Mouse (Mus musculus): ENCODE measurements around the gene Exoc2. TPM values are rescaled to one million over a fixed set of nuclear protein-coding genes. Genes with fewer than 3 reads are reported as not detected.

Gene Exoc2
- total and polyA plus RNA-seq, 3 experiments, result 22.1 to 26.0 TPM; not detected in 1

DNA sequence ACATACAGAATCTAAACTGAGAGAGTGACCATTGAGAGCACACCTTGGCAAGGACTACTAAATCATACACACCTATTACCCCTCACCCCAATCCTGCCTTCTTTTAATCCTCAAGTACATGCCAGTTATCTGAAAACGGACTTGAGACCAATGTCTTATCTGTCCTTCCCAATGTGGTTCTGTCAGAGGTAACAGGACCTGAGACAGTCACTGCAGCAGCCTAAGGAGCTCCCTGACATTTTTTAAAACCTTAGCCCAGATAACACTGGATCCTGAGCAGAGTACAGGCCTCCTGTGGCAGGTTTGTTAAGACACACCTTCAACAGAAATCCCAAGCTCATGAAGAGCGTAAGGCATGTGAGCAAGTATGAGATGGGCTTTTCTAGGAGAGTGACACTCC is 44.8 kb downstream of the Exoc2 start:
- H3K36me3 ChIP-seq (ENCODE audit: control insufficient read depth in 1 of 2, insufficient read depth in 2 of 2, low read length in 2 of 2), result peaks cover 9 to 14% of the 10 kb centered on the region in 2 experiments
- no peak overlapping the region for H3K9ac ChIP-seq (ENCODE audit: control insufficient read depth, low read depth, low read length, poor library complexity, severe bottlenecking)
- no peak for TF ChIP-seq GABPA (IDR thresholded peaks at IDR 0.05; ENCODE audit: low read depth, low read length)
- 0 out of 2 replicates have a peak, but pooled peaks have one; percentile 11 for TF ChIP-seq TCF12 (IDR thresholded peaks at IDR 0.05; ENCODE audit: low read depth, low read length)
- TF ChIP-seq ZKSCAN1 (IDR thresholded peaks at IDR 0.05; ENCODE audit: low read depth, low read length), result no peak
- TF ChIP-seq EP300 (IDR thresholded peaks at IDR 0.05; ENCODE audit: low read depth in 1 of 2, low read length in 2 of 2), result peak in 1 of 2 experiments; percentile 52; a peak in 1 of 4 replicates
- H3K9me3 ChIP-seq (replicated peaks; ENCODE audit: insufficient read depth, low read length), result no peaks in the 10 kb centered on the region
- H3K4me3 ChIP-seq (ENCODE audit: control insufficient read depth in 1 of 2, insufficient read depth in 1 of 2, low read depth in 2 of 2, low read length in 2 of 2), result no peak overlapping the region
- no peak overlapping the region for H3K27ac ChIP-seq (ENCODE audit: control insufficient read depth, low read depth, low read length)
- H3K27me3 ChIP-seq (ENCODE audit: control insufficient read depth in 1 of 2, insufficient read depth in 2 of 2, low read length in 2 of 2), result no peaks in the 10 kb centered on the region
- no peaks in the 10 kb centered on the region; a peak in 1 of 4 replicates for H3K4me1 ChIP-seq (ENCODE audit: control insufficient read depth in 1 of 2, insufficient read depth in 2 of 2, low read length in 2 of 2)
- peak; percentile 10 for DNase-seq (ENCODE audit: low read depth, low spot score)
- H3K79me2 ChIP-seq (ENCODE audit: control insufficient read depth, insufficient read depth, low read length, poor library complexity), result no peaks in the 10 kb centered on the region

DNA sequence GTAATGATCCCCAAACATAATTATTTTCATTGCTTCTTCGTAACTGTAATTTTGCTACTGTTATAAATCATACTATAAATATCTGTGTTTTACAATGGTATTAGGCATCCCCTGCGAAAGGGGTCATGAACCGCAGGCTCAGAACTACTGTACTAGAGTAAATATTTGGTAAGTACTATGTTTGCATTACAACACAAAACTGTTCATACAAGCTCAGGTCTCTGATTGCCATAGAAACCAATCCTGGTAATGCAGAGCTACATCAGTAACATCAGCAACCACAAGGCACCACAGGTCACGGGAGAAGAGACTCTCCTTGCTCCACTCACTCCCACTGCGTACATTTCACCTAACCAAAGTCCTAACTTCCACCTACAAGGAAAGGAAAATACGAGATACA is 49.6 kb downstream of the Exoc2 start:
- no peak for TF ChIP-seq JUND (IDR thresholded peaks at IDR 0.05; ENCODE audit: low read depth, low read length)
- TF ChIP-seq E2F4 (IDR thresholded peaks at IDR 0.05; ENCODE audit: borderline replicate concordance, low read depth, low read length), result no peak
- no peak for TF ChIP-seq ZKSCAN1 (IDR thresholded peaks at IDR 0.05; ENCODE audit: low read depth, low read length)
- no peak for TF ChIP-seq UBTF (IDR thresholded peaks at IDR 0.05; ENCODE audit: borderline replicate concordance, insufficient read depth, low read depth, low read length)
- no peak for TF ChIP-seq SMC3 (IDR thresholded peaks at IDR 0.05; ENCODE audit: low read depth, low read length)
- no peak for TF ChIP-seq NRF1 (IDR thresholded peaks at IDR 0.05; ENCODE audit: insufficient read depth, low read depth, low read length, poor library complexity, severe bottlenecking)
- TF ChIP-seq ZNF384 (IDR thresholded peaks at IDR 0.05; ENCODE audit: low read depth, low read length), result no peak
- TF ChIP-seq MYB (IDR thresholded peaks at IDR 0.05; ENCODE audit: low read depth, low read length), result no peak
- TF ChIP-seq MEF2A (IDR thresholded peaks at IDR 0.05; ENCODE audit: extremely low read depth, insufficient replicate concordance, low read depth, low read length, poor library complexity, severe bottlenecking), result no peak
- TF ChIP-seq MYC (IDR thresholded peaks at IDR 0.05; ENCODE audit: low read depth, low read length), result no peak
- TF ChIP-seq SIN3A (IDR thresholded peaks at IDR 0.05; ENCODE audit: low read length), result no peak
- no peak for TF ChIP-seq POLR2A (IDR thresholded peaks at IDR 0.05; ENCODE audit: control insufficient read depth in 1 of 2, insufficient read depth in 1 of 2, low read depth in 1 of 2, low read length in 2 of 2, poor library complexity in 1 of 2)
- no peak for TF ChIP-seq RCOR1 (IDR thresholded peaks at IDR 0.05; ENCODE audit: low read depth, low read length)
- TF ChIP-seq POLR2AphosphoS5 (IDR thresholded peaks at IDR 0.05; ENCODE audit: borderline replicate concordance, low read depth, low read length), result no peak
- no peak for TF ChIP-seq TBP (IDR thresholded peaks at IDR 0.05; ENCODE audit: low read depth, low read length)
- no peak for TF ChIP-seq CHD2 (IDR thresholded peaks at IDR 0.05; ENCODE audit: low read length)
- no peaks in the 10 kb centered on the region for H3K9me3 ChIP-seq (replicated peaks; ENCODE audit: insufficient read depth, low read length)
- H3K27ac ChIP-seq (ENCODE audit: control insufficient read depth, low read depth, low read length), result no peak overlapping the region
- DNase-seq (ENCODE audit: low read depth, low spot score), result no peak
- no peak overlapping the region for H3K9ac ChIP-seq (ENCODE audit: control insufficient read depth, low read depth, low read length, poor library complexity, severe bottlenecking)
- peaks cover under 1 to 12% of the 10 kb centered on the region in 2 experiments; a peak in 3 of 4 replicates for H3K36me3 ChIP-seq (ENCODE audit: control insufficient read depth in 1 of 2, insufficient read depth in 2 of 2, low read length in 2 of 2)
- H3K79me2 ChIP-seq (ENCODE audit: control insufficient read depth, insufficient read depth, low read length, poor library complexity), result no peaks in the 10 kb centered on the region
- no peak overlapping the region for H3K4me3 ChIP-seq (ENCODE audit: control insufficient read depth in 1 of 2, insufficient read depth in 1 of 2, low read depth in 2 of 2, low read length in 2 of 2)
- no peaks in the 10 kb centered on the region for H3K27me3 ChIP-seq (ENCODE audit: control insufficient read depth in 1 of 2, insufficient read depth in 2 of 2, low read length in 2 of 2)
- no peaks in the 10 kb centered on the region for H3K4me1 ChIP-seq (ENCODE audit: control insufficient read depth in 1 of 2, insufficient read depth in 2 of 2, low read length in 2 of 2)
